Mouse (Mus musculus): ENCODE measurements around the gene Prss57.

Prss57 gene

DNA sequence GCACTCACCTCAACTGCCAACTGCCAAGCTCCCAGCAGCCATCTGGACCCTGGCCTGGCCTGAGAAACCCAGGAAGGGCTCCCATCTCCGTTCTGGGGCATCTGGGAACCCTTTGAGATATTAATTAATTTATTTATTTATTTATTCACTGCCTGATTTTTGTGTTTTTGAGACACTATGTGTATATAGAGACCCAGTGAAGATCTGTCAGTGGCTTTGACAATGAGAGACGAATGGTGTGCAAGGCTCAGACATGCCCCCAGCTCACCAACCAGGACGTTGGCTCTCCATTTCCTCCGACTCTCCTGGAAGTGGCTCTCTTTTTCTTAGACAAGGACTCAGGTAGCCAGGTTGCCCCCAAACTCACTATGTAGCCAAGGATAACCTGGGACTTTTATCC, at the start of gene Prss57:
TSS of gene Prss57 (minus strand) at position 101 of the 400 bp plus-strand sequence.
- no peak for DNase-seq (ENCODE audit: low spot score)

DNA sequence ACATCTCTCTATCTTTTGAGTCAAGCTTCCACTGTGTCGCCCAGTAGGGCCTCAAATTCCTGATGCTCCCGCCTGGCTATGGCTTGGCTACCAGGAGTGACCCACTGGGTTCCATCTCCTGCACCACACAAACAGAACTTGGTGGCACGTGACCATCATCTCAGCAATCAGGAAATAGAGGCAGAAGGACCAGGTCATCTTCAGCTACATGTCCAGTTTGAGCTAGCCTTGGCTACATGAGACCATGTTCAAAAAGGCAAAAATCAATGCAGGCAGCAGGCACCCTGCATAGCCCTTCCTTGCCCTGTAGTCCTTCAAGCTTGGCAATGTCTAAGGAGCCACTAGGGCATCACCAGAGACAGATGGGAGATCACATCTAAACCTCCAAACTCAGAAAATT, 49.3 kb upstream of the Prss57 start:
- no peak for DNase-seq (ENCODE audit: low spot score)

DNA sequence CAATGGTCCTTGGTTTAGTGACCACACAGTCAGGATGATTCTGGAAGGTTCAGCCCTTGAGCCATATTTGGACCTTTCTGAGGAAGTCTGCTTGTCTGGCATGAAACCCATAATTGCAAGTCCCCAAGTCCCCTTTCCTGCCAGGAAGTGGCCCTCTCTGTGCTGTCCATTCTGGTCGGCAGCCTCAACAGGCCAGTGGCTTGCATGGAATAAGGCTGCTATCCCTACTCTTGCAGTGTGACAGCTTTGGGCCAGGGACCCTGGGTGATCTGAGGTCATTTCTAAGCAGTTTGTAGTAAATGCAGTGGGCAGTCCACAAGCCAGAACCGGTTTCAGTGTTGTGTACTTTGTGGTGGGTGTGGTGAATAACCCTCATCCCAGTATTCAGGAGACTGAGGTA, 47.4 kb upstream of the Prss57 start:
- no peak for DNase-seq (ENCODE audit: low spot score)

DNA sequence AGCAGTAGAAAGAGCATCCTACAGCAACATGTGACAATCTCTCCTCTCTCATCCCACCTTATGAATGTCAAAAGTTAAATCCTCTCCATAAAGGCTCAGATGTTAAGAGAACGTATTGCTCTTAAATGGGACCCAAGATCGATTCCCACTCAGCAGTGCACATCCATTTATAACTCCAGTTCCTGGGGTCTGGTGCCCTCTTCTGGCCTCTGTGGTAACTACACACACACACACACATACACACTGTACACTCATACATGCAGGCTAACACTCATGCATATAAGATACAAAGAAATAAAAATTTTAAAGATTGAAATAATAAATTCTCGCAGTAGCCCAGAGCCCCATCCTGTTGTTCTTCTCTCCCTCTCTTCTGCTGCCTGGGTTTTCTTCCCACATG, 46.2 kb upstream of the Prss57 start:
- DNase-seq (ENCODE audit: low spot score), result no peak

DNA sequence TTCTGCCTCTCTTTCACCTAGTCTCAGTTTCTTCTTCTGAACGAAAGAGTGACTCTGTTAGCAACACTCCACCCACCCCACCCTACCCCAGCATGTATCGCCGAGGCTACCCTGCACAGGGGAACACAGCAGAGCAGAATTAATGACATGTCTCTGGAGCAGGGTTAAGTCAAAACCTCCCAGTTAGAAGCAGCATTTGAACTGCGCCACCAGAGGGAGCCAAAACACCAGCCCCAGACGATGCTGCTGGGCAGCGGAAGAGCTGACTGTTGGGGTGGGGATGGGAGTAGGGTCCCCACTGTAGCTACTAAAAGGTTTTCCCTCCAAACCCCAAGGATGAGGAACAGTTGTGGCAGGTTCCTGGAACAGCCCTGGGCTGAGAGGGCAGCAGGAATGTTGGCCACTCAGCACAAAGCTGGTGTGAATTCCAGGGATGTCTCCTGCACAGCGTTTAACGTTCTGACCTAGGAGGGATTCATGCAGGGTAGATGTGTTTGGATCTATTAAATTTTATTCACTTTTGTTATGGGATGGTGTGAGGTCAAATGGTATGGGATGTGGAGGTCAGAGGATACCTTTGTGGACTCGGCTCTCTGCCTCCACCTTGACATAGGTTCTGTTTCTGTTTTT, 44.1 kb upstream of the Prss57 start:
- DNase-seq (ENCODE audit: low spot score), result peak; percentile 78

DNA sequence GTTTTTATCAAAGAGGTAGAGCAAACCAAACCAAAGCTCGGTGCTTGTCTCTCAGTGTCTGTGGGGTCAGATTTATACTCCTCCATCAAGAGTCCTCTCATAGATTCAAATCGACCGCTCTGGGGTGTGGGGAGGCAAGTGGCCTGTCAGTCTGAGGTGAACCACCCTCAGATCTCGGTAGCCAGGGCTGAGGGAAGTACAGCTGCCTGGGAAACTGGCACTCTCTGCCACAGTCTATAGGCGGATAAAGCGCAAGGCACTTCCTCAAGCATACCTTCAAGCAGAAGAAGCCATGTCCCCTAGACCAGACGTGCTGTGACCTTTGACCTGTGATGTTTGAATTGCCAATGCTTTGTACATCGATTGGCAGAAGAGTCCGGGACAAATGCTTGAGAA, 42.0 kb upstream of the Prss57 start:
- no peak for DNase-seq (ENCODE audit: low spot score)

DNA sequence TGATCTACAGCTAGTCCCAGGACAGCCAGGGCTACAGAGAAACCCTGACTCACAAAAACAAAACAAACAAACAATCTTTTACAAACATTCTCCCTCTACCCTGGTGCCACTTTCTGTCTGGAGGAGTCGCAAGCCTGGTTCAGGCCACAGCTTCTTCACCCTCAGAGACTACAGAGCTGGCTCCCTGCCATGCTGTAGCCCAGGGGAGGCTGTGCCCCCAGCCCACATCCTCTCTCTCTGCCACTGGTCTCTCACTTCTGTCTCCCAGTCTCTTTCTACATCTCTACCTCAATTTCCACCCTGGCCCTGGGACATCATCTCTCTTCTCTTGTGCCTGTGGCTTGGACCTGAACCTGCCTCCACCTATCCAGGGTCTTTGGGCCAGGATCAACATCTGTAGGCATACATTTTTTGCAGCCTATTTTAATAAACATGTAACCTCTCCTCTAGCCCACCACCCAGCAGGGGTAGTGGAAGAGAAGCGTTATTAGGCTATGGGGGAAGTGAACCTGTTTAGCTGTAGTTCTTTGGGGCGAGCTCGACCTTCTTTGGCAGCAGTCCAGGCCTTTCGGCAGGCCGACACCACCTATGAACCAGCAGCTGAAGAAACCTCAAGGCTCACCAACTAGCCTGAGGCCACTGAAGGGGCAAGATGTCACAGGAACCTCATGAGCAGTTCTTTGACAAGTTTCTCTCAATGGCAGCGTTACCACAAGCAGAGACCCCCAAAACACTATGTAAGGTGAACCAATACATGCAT, 41.4 kb upstream of the Prss57 start:
- no peak for DNase-seq (ENCODE audit: low spot score)

DNA sequence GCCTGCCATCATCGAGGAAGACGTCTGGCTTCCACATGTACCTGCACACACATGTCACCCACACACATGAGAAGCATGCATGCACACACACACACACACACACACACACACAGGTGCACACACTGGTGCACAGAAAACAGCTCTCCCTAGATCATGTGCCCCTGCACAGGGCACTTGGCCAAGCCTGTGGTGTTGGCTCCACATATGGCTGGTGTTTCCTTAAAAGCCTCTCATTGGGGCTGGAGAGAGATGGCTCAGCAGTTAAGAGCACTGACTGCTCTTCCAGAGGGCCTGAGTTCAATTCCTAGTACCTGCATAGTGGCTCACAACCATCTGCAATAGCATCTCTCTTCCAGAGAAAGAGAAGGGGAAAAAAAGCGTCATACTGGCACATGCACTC, 40.8 kb upstream of the Prss57 start:
- no peak for DNase-seq (ENCODE audit: low spot score)

DNA sequence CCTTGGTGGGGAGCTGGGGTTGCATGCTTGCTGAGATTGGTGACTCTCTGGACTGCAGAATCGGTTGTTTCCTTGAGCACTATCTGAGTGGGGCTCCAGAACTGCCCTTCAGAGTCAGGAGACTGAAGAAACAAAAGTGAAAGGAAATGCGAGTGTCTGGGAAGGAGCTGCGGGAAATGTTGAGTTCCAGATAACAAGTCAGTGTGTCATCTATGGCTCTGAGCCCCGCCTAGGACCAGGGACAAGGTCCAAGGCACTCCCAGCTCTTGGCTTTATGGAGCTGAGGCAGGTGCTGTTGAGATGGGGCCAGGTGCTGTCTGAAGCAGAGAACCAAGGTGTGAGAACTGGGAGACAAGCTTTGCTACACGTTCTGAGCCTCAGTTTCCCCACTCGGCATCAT, 33.7 kb upstream of the Prss57 start:
- no peak for DNase-seq (ENCODE audit: low spot score)

DNA sequence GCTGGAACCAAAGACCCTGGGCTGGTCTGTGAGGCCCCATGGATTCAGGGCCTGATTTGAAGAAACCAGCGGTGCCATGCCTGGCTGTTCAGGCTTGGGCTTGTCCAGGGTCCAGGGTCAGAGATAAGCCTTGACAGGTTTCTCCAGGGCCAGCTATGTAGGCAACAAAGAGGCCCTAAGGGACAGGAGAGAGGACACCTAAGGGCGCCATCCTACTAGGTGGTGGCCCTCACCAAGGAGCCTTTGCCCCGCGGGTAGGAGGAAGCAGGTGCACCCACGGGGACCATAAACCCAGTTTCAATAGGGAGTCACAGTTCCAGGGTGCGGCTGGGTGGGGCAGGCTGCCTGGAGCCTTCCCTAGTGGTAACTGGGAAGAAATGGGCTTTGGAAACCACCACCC, 32.2 kb upstream of the Prss57 start:
- no peak for DNase-seq (ENCODE audit: low spot score)

DNA sequence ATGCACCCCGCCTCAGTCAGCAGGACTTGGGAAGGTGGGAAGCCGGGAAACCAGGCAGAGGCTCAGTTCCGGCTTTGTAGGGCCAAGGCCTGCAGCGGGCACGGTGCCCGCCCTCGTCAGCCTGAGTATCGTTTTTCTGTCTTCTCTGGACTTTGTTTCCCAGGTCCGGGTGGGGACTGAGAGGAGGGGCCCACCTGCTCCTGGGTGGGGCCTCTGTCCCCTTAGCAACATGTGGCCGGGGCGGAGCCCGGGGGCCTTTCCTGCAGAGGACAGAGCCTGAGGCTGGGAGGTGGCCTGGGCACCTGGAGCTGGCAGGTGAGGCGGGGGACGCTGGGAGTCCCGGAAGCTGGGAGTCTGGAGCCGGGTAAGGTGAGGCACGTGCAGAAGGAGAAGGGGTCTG, 31.6 kb upstream of the Prss57 start:
- DNase-seq (ENCODE audit: low spot score), result peak; percentile 45

DNA sequence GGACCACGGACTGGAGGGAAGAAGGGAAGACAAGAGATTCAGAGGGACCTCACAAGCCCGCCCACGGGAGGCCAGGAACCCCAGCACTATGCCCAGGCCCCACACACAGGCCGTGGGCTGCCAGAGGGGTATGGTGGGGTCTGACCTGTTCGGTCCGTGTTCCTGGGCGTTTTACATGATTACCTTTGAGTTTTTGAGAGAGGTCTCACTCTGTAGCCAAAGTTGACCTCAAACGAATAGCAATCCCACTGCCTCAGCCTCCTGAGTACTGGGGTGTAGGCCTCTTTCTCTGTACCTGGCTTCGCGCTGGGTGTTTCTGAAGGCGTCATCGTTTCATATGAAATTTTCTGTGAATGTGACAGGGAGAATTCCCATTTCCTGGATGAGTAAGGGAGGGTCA, 31.0 kb upstream of the Prss57 start:
- DNase-seq (ENCODE audit: low spot score), result no peak

DNA sequence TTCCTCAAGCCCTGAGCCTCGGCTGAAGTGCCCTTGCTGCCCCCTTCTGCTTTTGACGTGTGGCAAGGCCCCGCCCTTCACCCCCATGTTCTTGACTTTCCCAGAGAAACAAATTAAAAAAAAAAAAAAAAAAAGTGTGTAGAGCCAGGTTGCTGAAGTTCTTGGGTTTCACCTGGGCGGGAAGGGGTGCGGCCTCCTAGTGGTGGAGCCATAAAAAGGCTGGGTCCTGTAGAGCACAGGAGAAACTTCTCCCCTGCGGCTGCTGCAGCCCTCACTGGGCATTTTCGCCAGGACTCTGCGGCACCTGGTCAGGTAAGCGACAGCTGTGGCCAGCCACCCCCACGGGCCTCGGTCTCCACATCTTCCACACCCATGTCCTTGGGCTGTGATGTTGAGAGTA, 30.0 kb upstream of the Prss57 start, which contains the start of gene Misp:
TSS of gene Misp (plus strand) at position 208 of the 400 bp plus-strand sequence.
- DNase-seq (ENCODE audit: low spot score), result no peak

DNA sequence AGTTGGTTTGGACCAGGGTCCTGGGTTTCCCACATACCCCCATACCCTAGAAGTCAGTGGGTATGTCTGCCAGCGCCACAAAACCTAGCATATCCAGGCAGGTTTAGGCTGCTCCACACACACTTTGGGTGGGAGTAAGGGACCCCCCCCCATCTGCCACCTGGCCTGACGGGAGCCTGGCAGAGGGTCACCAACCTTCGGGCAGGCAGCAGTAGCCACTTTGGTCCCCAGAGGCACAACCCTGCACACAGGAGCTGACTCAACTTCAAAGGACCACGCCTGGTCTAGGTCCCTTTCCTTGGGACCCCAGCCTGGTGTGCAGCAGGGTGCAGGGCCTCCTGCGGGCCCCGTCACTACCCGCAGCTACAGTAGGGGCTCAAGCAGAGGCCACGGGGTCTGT, 29.5 kb upstream of the Prss57 start:
- DNase-seq (ENCODE audit: low spot score), result no peak

DNA sequence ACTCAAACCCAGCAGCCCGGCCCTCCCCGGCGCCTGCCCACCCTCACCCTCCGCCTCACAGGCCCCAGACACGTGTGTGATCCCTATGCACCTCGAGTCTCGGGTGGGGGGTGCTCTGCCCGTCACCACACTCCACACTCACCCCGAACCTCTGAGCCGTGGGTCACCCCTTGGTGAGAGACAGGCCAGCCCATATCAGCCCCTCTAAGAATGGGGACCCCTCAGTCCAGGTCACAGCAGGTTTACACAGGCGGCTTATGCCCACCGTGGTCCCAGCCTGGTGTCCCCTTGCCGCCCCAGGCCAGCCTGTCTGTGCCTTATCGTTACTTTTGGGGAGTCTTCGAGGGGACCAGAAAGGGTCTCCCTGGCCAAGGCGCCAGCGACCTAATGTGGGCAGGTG, 28.8 kb upstream of the Prss57 start:
- DNase-seq (ENCODE audit: low spot score), result no peak

DNA sequence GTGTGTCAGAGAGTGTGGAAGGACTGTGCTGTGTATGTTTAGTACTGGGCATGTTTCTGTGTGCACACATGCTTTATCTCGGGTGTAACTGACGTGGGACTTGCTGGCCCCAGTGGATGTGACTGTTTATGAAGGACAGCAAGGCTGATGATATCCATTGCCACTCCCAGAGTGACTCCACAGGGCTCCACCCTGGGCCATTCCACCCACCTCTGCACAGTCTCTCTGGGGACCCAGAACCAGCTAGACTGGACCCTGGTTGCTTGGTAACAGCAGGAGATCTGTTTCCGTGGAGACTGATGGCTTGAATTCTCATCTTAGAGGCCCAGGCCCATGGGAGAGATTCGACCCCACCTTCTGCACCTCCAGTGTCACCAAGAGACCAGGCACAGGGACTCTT, 27.5 kb upstream of the Prss57 start:
- no peak for DNase-seq (ENCODE audit: low spot score)

DNA sequence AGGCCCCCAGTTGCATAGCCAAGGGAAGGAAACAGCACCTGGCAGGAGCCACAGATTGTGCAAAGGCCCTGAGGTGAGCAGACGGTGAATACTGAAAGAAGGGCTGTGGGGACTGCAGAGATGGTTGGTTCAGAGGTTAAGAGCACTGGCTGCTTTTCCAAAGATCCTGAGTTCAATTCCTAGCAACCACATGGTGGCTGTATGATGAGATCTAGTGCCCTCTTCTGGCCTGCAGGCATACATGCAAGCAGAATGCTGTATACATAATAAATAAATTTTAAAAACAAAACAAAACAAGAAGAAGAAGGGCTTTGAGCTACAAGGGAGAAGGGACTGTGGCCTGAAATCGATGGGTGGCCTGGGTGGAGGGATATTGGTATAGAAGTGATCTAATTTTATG, 26.4 kb upstream of the Prss57 start:
- no peak for DNase-seq (ENCODE audit: low spot score)

DNA sequence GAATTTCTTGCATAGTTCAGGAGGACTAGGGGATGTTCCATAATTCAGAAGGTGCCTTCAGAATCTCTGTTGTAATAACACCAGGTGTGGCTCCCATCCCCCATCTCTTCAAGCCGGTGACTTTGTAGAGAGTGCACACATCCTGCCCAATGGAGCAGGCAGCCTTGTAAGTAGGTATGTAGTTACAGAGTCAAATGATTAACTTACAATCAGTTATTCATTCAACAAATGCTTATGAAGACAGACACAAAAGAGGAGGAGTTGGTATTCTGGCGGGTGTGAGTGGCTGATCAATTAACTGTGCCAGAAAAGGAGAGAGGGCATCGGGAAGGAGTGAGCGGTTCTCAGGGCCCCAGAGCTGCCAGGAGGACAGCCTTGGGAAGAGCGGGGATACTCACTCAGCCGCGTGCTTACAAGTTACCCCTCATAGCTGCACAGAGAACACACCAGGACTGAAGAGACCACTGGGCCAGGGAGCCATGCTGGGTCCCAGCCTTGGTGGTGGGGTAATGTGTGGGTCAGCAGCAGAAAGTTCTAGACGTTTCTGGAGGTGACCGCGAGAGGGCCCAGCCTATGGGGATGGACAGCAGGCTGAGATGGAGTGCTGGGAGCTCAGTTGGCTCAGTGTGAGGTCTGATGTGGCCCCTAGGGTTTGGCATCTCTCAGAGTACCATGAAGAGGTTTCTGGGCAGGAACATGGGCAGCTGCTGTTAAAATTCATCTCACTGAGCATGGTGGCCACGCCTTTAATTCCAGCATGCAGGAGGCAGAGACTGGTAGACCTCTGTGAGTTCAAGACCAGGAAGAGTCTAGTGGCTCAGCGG, 25.1 kb upstream of the Prss57 start:
- no peak for DNase-seq (ENCODE audit: low spot score)

DNA sequence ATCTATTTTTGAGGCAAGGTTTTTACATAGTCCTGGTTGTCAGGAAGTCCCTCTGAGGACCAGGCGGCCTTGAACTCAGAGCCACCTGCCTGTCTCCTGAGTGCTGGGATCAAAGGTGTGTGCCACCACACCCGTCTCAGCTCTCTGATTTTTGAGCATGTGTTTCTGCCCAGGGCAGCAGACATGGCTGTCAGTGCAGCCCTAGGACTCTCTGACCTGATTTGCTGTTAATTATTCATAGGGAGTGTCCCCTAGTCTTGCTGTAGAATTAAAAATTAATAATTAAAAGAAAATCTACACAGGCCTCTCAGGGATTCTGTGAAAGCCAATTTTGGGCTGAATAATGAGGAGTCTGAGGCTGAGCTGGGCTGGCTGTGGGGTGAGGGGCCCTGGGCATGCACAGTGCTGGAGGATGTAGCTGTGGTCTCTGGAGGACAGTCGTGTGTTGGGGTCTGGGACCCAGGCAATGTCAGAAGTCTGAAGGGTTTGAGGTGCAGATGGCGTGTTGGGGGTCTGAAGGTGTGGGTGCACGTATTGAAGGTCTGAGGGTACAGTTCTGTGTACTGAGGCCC, 23.6 kb upstream of the Prss57 start:
- DNase-seq (ENCODE audit: low spot score), result no peak

DNA sequence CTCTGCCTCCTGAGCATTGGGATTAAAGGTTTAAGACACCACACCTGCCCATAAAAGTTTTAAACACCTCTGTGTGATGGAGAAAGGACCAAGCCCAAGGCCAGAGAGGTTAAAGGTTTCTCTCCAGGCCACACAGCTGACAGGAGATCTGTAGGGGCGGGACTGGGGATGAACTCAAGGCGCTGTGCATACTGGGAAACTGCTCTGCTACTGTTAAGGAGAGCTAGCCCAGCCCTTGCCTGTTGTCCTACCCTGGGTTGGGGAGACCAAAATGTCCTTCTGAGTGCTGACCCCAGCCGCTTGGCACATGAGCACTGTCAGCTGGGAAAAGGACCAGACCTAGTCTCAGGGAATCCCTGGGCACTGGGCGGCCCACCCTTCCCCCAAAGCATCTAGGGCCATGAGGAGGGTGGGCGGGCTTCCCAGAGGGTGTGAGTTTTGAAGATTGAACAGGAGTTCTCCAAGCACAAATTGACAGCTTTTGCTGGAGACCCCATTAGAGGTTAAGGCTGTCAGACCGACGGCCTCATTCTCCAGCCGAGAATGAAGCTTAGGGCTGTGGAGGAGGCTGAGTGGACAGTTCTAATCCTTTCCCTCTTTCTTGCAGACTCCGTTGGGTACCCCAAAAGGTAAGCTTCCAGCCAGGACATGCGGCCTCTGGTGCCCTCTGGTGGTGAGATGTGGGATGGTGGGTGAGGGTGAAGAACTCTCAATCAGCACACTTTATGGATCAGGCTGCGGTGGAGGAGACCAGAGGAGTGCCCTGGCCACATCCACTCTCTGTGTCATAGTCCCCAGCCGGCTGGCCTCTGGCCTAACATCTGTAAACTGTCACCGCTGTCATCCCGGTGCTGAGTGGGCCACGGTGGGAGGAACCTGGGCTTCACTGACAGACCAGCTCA, 21.2 kb upstream of the Prss57 start:
- DNase-seq (ENCODE audit: low spot score), result peak; percentile 82

DNA sequence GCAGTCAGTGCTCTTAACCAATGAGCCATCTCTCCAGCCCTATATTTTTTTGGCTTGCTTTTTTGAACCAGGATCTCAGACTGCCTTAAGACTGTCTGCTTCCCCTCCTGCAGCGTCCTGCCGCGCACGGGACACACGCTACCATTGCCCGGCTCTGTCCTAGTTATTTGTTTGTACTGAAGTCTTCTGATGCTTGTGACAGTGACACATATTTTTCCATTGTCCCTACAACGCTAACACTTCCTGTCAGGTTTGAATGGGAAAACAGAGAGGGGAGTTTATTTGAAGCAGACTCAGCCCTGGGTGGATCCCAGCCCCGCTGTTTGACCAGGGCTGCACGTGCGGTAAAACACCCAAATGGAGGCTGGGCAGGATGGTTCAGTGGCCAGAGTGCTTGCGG, 18.0 kb upstream of the Prss57 start:
- DNase-seq (ENCODE audit: low spot score), result no peak

DNA sequence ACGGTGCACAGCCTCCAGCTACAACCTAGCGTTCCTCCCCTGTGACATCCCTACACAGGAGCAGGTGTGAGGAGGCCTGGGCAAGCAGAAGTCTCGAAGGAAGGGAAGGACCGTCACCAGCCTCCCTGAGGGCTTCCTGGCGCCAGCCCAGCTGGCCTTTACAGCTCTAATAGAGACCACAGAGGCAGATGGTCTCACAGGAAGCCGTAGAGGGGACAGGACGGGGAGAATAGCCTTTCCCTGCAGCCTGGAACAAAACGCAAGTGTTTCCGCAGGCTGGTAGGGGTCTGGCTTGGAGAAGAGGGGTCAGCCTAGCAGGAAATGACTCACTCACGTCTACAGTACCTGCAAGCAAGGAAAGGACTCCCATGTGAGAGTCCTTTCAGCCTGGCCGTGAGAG, 17.1 kb upstream of the Prss57 start:
- DNase-seq (ENCODE audit: low spot score), result no peak
